Mouse (Mus musculus) midbrain, postnatal 0 days (tissue): ENCODE data around the gene Fbxo7. TPM values are rescaled to one million over a fixed set of nuclear protein-coding genes. Genes with fewer than 3 reads are reported as not detected.
A peak's percentile ranks its signal among the peaks of the same experiment; 100 is the strongest.
"Not testable (repeated sequence)": the region's sequence is repeated elsewhere in the genome, so short reads cannot be mapped to it uniquely, and the experiment has no call there.

Experiments used
- ATAC-seq: fragments of 200-750 bp; cut with Nextera tagmentation; 2 replicates; pipeline ENCODE4 v1.8.0; 2017; ENCODE audit warnings: moderate number of reproducible peaks, mild to moderate bottlenecking, moderate TSS enrichment, moderate library complexity; ENCODE audit not compliant: low FRiP score
- DNase-seq: peaks from one replicate; pipeline ENCODE4 v3.0.0-alpha.2; 2015; ENCODE audit warnings: low spot score
- H3K27ac ChIP-seq: fragments of 300-500 bp; sonication (generic); 2 replicates; pipeline ENCODE4 v1.5.1; 2014; ENCODE audit warnings: low read depth, mild to moderate bottlenecking, low read length, mixed read lengths
- H3K27me3 ChIP-seq: fragments of 300-500 bp; sonication (generic); 2 replicates; pipeline ENCODE4 v1.6.1; 2014; ENCODE audit warnings: low read length, control low read depth, mixed read lengths; ENCODE audit not compliant: insufficient read depth
- H3K36me3 ChIP-seq: fragments of 300-500 bp; sonication (generic); 2 replicates; pipeline ENCODE4 v1.6.1; 2014; ENCODE audit warnings: low read length, control low read depth, mixed read lengths; ENCODE audit not compliant: insufficient read depth
- H3K4me1 ChIP-seq: fragments of 300-500 bp; sonication (generic); 2 replicates; pipeline ENCODE4 v1.6.1; 2014; ENCODE audit warnings: mild to moderate bottlenecking, control low read depth, antibody characterized with exemption, low read length, mixed read lengths; ENCODE audit not compliant: insufficient read depth
- H3K4me2 ChIP-seq: fragments of 300-500 bp; sonication (generic); 2 replicates; pipeline ENCODE4 v1.6.1; 2014; ENCODE audit warnings: low read depth, mild to moderate bottlenecking, low read length, mixed read lengths; ENCODE audit not compliant: poor library complexity, severe bottlenecking
- H3K4me3 ChIP-seq: fragments of 300-500 bp; sonication (generic); 2 replicates; pipeline ENCODE4 v1.5.1; 2014; ENCODE audit warnings: low read depth, mild to moderate bottlenecking, low read length, moderate library complexity
- H3K9ac ChIP-seq: fragments of 300-500 bp; sonication (generic); replicated peaks from 2 replicates; pipeline ENCODE4 v1.6.1; 2014; ENCODE audit warnings: mild to moderate bottlenecking, low read length, moderate library complexity, mixed read lengths; ENCODE audit not compliant: poor library complexity, severe bottlenecking
- H3K9me3 ChIP-seq: fragments of 300-500 bp; sonication (generic); 2 replicates; pipeline ENCODE4 v1.6.1; 2016; ENCODE audit warnings: low read length, control low read depth
- CTCF ChIP-seq: IDR thresholded peaks from 2 replicates; pipeline ENCODE4 v1.5.1; 2016; ENCODE audit warnings: antibody characterized with exemption, mild to moderate bottlenecking
- WGBS: fragments of 180-500 bp; shearing (Covaris S2); extraction: QIAGEN DNeasy Blood & Tissue Kit; methylation state at CpG from one replicate; pipeline ENCODE4 v1.1.7; 2014; 5-methylcytosine and 5-hydroxymethylcytosine counted together
- polyA plus RNA-seq: library from polyadenylated mRNA; unstranded; fragments of >200 nt; fragmentation: Nextera tagmentation; extraction: Ambion mirVana; gene quantifications from 2 replicates; pipeline ENCODE4 v1.2.1, GENCODE M21; 2015
- total RNA-seq: library from RNA; depleted of rRNA; stranded (reverse); fragments of >200 nt; gene quantifications from 2 replicates; pipeline ENCODE4 v1.2.3, GENCODE M21; 2014

Fbxo7 gene
- total and polyA plus RNA-seq, 2 experiments from 2014 or later, result 19.6 to 26.1 TPM

DNA sequence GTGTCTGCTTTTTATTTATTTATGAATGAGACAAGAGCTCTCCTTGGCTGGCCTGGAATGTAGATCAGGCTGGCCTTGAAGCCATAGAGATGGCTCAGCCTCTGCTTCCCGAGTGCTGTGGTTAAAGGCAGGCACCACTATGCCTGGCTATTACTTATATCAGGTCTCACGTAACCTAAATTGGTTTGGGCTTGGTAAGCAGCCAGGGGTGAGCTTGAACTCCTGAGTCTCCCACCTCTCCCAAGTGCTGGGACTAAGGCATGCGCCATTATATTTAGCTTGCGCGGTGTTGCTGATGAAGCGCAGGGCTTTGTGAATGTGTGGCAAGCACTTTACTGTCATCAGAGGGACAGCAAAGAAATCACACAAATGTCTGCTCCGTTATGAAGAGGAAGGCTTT lies 4.0 kb upstream of the Fbxo7 start:
- TF ChIP-seq CTCF, result no peak
- Histone ChIP-seq H3K4me1 (no peaks in the 10 kb centered on the region), H3K36me3 (no peaks in the 10 kb centered on the region), H3K9me3 (no peaks in the 10 kb centered on the region), H3K4me3 (no peak overlapping the region), H3K27ac (no peak overlapping the region), H3K4me2 (no peak overlapping the region), H3K27me3 (no peaks in the 10 kb centered on the region), H3K9ac (no peak overlapping the region)
- DNase-seq, result no peak
- 94% methylated on average over 7 of the region's 7 CpGs for WGBS
- ATAC-seq, result no peak

GRCm38 (mm10) chr10:86018813-86019212 lies 3.0 kb upstream of the Fbxo7 start:
- ATAC-seq, result no peak
- Histone ChIP-seq H3K4me2 (no peak overlapping the region), H3K27me3 (no peaks in the 10 kb centered on the region), H3K36me3 (no peaks in the 10 kb centered on the region), H3K27ac (no peak overlapping the region), H3K4me3 (no peak overlapping the region), H3K9ac (no peak overlapping the region), H3K4me1 (no peaks in the 10 kb centered on the region), H3K9me3 (no peaks in the 10 kb centered on the region)
- TF ChIP-seq CTCF, result no peak
- no peak for DNase-seq
- 34% methylated on average over 5 of the region's 5 CpGs for WGBS

- peak overlapping the region; percentile 74; the same call in 1 of the 2 replicates for H3K27ac ChIP-seq
- no peaks in the 10 kb centered on the region for H3K36me3 ChIP-seq
- H3K9ac ChIP-seq, result no peak overlapping the region
- DNase-seq, result no peak
- no peaks in the 10 kb centered on the region for H3K9me3 ChIP-seq
- H3K4me1 ChIP-seq, result no peaks in the 10 kb centered on the region
- peak overlapping the region; percentile 90 for H3K4me3 ChIP-seq
- peak overlapping the region; percentile 78 for H3K4me2 ChIP-seq
- peak; percentile 61; the same call in 1 of the 2 replicates for ATAC-seq
- WGBS, result under 1% methylated on average over 3 of the region's 3 CpGs
- TF ChIP-seq CTCF, result no peak
- H3K27me3 ChIP-seq, result no peaks in the 10 kb centered on the region
These were observed 394 bp upstream of the Fbxo7 start for GRCm38 (mm10) chr10:86021408-86021748.

DNA sequence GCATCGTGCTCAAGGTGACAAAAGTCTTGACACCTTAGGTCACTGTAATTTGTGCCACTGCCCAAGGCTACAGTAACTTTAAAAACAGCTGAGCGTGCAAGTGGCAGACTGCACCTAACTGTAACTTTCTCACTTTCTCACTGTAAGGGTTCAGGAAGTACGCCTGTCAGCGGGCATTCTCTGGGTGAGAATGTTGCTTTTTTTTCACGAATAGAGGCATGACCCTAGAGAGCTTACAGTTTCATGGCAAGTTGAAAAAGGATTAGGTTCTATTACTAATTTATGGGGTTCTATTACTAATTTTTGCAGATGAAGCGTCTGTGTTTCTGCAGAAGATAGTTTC lies 673 bp downstream of the Fbxo7 start:
- 6% methylated on average over 6 of the region's 6 CpGs for WGBS
- peak; percentile 6; the same call in 1 of the 2 replicates for ATAC-seq
- no peaks in the 10 kb centered on the region for H3K9me3 ChIP-seq
- no peak overlapping the region for H3K27ac ChIP-seq
- peak overlapping the region; percentile 78 for H3K4me2 ChIP-seq
- H3K9ac ChIP-seq, result peak overlapping the region; percentile 86
- H3K4me1 ChIP-seq, result no peaks in the 10 kb centered on the region
- H3K4me3 ChIP-seq, result peak overlapping the region; percentile 90
- no peak for DNase-seq
- H3K36me3 ChIP-seq, result no peaks in the 10 kb centered on the region
- no peak for TF ChIP-seq CTCF
- H3K27me3 ChIP-seq, result no peaks in the 10 kb centered on the region

GRCm38 (mm10) chr10:86023149-86023548 lies 1.4 kb downstream of the Fbxo7 start:
- ATAC-seq (no peak), DNase-seq (no peak)
- H3K4me3 ChIP-seq, result no peak overlapping the region
- H3K27me3 ChIP-seq, result no peaks in the 10 kb centered on the region
- no peaks in the 10 kb centered on the region for H3K36me3 ChIP-seq
- no peak overlapping the region for H3K9ac ChIP-seq
- no peaks in the 10 kb centered on the region for H3K4me1 ChIP-seq
- TF ChIP-seq CTCF, result no peak
- no peak overlapping the region for H3K27ac ChIP-seq
- no peaks in the 10 kb centered on the region for H3K9me3 ChIP-seq
- no peak overlapping the region for H3K4me2 ChIP-seq

- TF ChIP-seq CTCF, result no peak
- 86% methylated on average over 2 of the region's 2 CpGs for WGBS
These were observed 4.1 kb downstream of the Fbxo7 start for GRCm38 (mm10) chr10:86025906-86026305.

DNA sequence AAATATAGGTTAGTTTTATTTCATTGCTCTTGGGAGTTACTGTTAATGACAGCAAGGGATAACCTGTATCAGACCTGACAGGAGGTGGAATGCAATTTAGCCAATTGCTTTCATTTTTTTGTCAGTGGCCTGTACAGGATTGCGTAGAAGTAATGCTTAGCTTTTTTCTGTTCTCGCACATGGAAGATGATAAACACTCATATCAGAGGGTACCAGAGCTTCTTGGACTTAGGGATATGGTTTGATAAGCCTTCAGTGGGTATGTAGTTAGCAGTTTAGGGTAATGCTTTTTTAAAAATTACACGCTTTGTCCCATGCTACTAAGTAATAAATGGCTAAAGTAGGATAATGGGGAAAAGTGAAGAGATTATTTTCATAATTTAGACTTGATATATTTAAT lies 4.6 kb downstream of the Fbxo7 start:
- DNase-seq (no peak), ATAC-seq (no peak)
- TF ChIP-seq CTCF, result no peak
- no peak overlapping the region for H3K4me3 ChIP-seq
- H3K9ac ChIP-seq, result no peak overlapping the region
- no peak overlapping the region for H3K4me2 ChIP-seq
- no peaks in the 10 kb centered on the region for H3K27me3 ChIP-seq
- H3K4me1 ChIP-seq, result no peaks in the 10 kb centered on the region
- no peaks in the 10 kb centered on the region for H3K9me3 ChIP-seq
- H3K27ac ChIP-seq, result no peak overlapping the region
- H3K36me3 ChIP-seq, result no peaks in the 10 kb centered on the region; the same call in 1 of the 2 replicates
- 84% methylated on average over 3 of the region's 3 CpGs for WGBS

More at GRCm38 (mm10) chr10:86025906-86026305, 4.1 kb downstream of the Fbxo7 start:
- Histone ChIP-seq H3K4me3 (no peak overlapping the region), H3K4me1 (no peaks in the 10 kb centered on the region), H3K36me3 (no peaks in the 10 kb centered on the region; the same call in 1 of the 2 replicates), H3K9me3 (no peaks in the 10 kb centered on the region), H3K27me3 (no peaks in the 10 kb centered on the region), H3K9ac (no peak overlapping the region), H3K27ac (no peak overlapping the region), H3K4me2 (no peak overlapping the region)
- no peak for ATAC-seq
- no peak for DNase-seq

GRCm38 (mm10) chr10:86026807-86027206 lies 5.0 kb downstream of the Fbxo7 start:
- H3K4me2 ChIP-seq, H3K27me3 ChIP-seq, H3K9me3 ChIP-seq, ATAC-seq, H3K27ac ChIP-seq, DNase-seq, H3K4me1 ChIP-seq, H3K36me3 ChIP-seq, H3K4me3 ChIP-seq, H3K9ac ChIP-seq: not testable (repeated sequence)
- WGBS, result 80% methylated on average over 1 of the region's 1 CpGs
